Mouse (Mus musculus): Measurements from ENCODE around the gene Gm11096.

Gm11096 gene

DNA sequence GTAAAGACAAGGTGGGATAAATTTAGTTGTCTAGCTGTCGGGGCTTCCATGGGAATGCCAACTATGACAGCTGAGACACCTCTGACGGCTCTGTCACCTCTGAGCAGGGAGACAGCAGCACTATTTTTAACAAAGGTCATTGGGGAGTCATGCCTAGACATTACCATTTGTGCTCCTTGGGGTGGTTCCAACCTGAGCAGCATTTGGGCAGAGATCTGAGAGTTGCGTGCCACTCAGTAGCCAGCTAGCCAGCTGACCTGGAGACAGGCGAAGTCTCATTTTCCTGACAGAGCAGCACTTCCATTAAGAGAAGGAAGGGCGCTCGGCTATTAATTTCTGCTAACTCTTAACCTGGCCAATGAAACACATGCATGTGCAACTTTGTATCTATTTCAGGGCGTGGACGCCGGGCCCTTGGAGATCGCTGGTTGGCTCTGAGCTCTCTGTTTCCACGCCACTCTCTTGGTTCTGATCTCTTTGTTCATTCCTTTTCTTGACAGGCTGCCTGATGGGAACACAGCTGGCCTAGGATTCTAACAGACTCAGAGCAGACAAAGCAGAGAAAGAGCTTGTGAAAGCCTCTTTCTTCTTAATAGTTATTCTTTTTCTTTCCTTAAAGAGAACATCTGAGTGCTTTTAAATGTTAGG, 40.4 kb downstream of the Gm11096 start:
- no peak for DNase-seq

GRCm38 (mm10) chr17:81486388-81486787, 44.8 kb downstream of the Gm11096 start:
- DNase-seq: no peak

All from right cerebral cortex, postnatal 25 days (tissue).